Mouse (Mus musculus) hindbrain, embryonic 10.5 days (tissue): ENCODE measurements around the gene Pla2g5. TPM values are rescaled to one million over a fixed set of nuclear protein-coding genes. Genes with fewer than 3 reads are reported as not detected.
"Not testable (repeated sequence)": the region's sequence is repeated elsewhere in the genome, so short reads cannot be mapped to it uniquely, and the experiment has no call there.

ENCODE experiments used
- DNase-seq: peaks from one replicate; pipeline ENCODE4 v3.0.0-alpha.2; 2017; ENCODE audit warnings: low spot score
- H3K27ac ChIP-seq: fragments of 300-500 bp; sonication (generic); 2 replicates; pipeline ENCODE4 v1.5.1; 2016; ENCODE audit warnings: mild to moderate bottlenecking, moderate library complexity
- H3K27me3 ChIP-seq: fragments of 300-500 bp; sonication (generic); 2 replicates; pipeline ENCODE4 v1.6.1; 2016; ENCODE audit warnings: mild to moderate bottlenecking; ENCODE audit not compliant: poor library complexity, insufficient read depth, severe bottlenecking
- H3K36me3 ChIP-seq: fragments of 300-500 bp; sonication (generic); 2 replicates; pipeline ENCODE4 v1.6.1; 2016; ENCODE audit warnings: mild to moderate bottlenecking, moderate library complexity
- H3K4me1 ChIP-seq: fragments of 300-500 bp; sonication (generic); replicated peaks from 2 replicates; pipeline ENCODE4 v1.6.1; 2016; ENCODE audit warnings: mild to moderate bottlenecking
- H3K4me3 ChIP-seq: fragments of 300-500 bp; sonication (generic); 2 replicates; pipeline ENCODE4 v1.5.1; 2016; ENCODE audit warnings: mild to moderate bottlenecking, moderate library complexity
- H3K9me3 ChIP-seq: fragments of 300-500 bp; sonication (generic); 2 replicates; pipeline ENCODE4 v1.6.1; 2016; ENCODE audit warnings: mild to moderate bottlenecking, moderate library complexity
- WGBS: fragments of 180-500 bp; shearing (Covaris S2); methylation state at CpG from one replicate; pipeline ENCODE4 v1.1.7; 2016; 5-methylcytosine and 5-hydroxymethylcytosine counted together
- polyA plus RNA-seq: library from polyadenylated mRNA; unstranded; fragments of >200 nt; fragmentation: Nextera tagmentation; extraction: Ambion mirVana; gene quantifications from 2 replicates; pipeline ENCODE4 v1.2.1, GENCODE M21; 2016

Pla2g5 gene
- polyA plus RNA-seq, 1 experiment from 2014 or later, result not detected

- no peak for DNase-seq
- WGBS, result 86% methylated on average over 4 of the region's 4 CpGs
- H3K4me3 ChIP-seq, result no peak within 1 kb of the TSS
- 0 out of 2 replicates have a peak within 1 kb of the TSS, but pooled peaks have one; percentile 53 for H3K27ac ChIP-seq
- no peaks in the 10 kb centered on the region for H3K36me3 ChIP-seq
- peaks cover 34% of the 10 kb centered on the region for H3K4me1 ChIP-seq
- H3K9me3 ChIP-seq, result no peaks in the 10 kb centered on the region
- peaks cover 31% of the 10 kb centered on the region for H3K27me3 ChIP-seq
Measured at GRCm38 (mm10) chr4:138877731-138878130, 14.4 kb upstream of the Pla2g5 start, which contains the start of gene Pla2g2e. Gene Pla2g2e (plus strand): TSS chr4:138877942.

GRCm38 (mm10) chr4:138875986-138876385 lies 12.7 kb upstream of the Pla2g5 start:
- DNase-seq, result no peak
- Histone ChIP-seq H3K9me3 (no peaks in the 10 kb centered on the region), H3K4me3 (no peak overlapping the region), H3K36me3 (no peaks in the 10 kb centered on the region), H3K27ac (no peak overlapping the region), H3K4me1 (peaks cover 21% of the 10 kb centered on the region), H3K27me3 (peaks cover 14% of the 10 kb centered on the region)
- 91% methylated on average over 2 of the region's 2 CpGs for WGBS

- not testable (repeated sequence) for H3K9me3 ChIP-seq, DNase-seq, H3K36me3 ChIP-seq, H3K27me3 ChIP-seq, H3K4me3 ChIP-seq, H3K27ac ChIP-seq
- peaks cover 20% of the 10 kb centered on the region for H3K4me1 ChIP-seq
- 96% methylated on average over 2 of the region's 2 CpGs for WGBS
Measured at GRCm38 (mm10) chr4:138875275-138875674, 12.0 kb upstream of the Pla2g5 start.

GRCm38 (mm10) chr4:138873864-138874263 lies 10.6 kb upstream of the Pla2g5 start, which contains the start of gene Gm13030:
Gene Gm13030 (minus strand): TSS chr4:138873964.
- no peaks in the 10 kb centered on the region for H3K36me3 ChIP-seq
- H3K27ac ChIP-seq, result no peak within 1 kb of the TSS
- WGBS, result 77% methylated on average over 6 of the region's 6 CpGs
- H3K4me1 ChIP-seq, result peaks cover 11% of the 10 kb centered on the region
- no peak within 1 kb of the TSS for H3K4me3 ChIP-seq
- no peaks in the 10 kb centered on the region for H3K9me3 ChIP-seq
- no peak for DNase-seq
- H3K27me3 ChIP-seq, result no peaks in the 10 kb centered on the region

GRCm38 (mm10) chr4:138868666-138869065 lies 5.4 kb upstream of the Pla2g5 start:
- no peaks in the 10 kb centered on the region for H3K36me3 ChIP-seq
- peak; percentile 45 for DNase-seq
- H3K4me1 ChIP-seq, result peaks cover 13% of the 10 kb centered on the region; the same call in 1 of the 2 replicates
- H3K27me3 ChIP-seq, result no peaks in the 10 kb centered on the region
- no peak overlapping the region for H3K27ac ChIP-seq
- no peak overlapping the region for H3K4me3 ChIP-seq
- no peaks in the 10 kb centered on the region for H3K9me3 ChIP-seq
- WGBS, result 44% methylated on average over 8 of the region's 8 CpGs

GRCm38 (mm10) chr4:138866413-138866812 lies 3.1 kb upstream of the Pla2g5 start:
- peaks cover 13% of the 10 kb centered on the region; the same call in 1 of the 2 replicates for H3K4me1 ChIP-seq
- H3K4me3 ChIP-seq, result no peak overlapping the region
- 14% methylated on average over 7 of the region's 7 CpGs for WGBS
- H3K9me3 ChIP-seq, result no peaks in the 10 kb centered on the region
- H3K27ac ChIP-seq, result no peak overlapping the region
- H3K36me3 ChIP-seq, result no peaks in the 10 kb centered on the region
- DNase-seq, result peak; percentile 76
- H3K27me3 ChIP-seq, result no peaks in the 10 kb centered on the region

GRCm38 (mm10) chr4:138865991-138866390 lies 2.7 kb upstream of the Pla2g5 start:
- no peak for DNase-seq
- Histone ChIP-seq H3K4me3 (no peak overlapping the region), H3K27me3 (no peaks in the 10 kb centered on the region), H3K27ac (no peak overlapping the region), H3K4me1 (peaks cover 13% of the 10 kb centered on the region; the same call in 1 of the 2 replicates), H3K9me3 (no peaks in the 10 kb centered on the region), H3K36me3 (no peaks in the 10 kb centered on the region)
- WGBS, result 71% methylated on average over 6 of the region's 6 CpGs

GRCm38 (mm10) chr4:138865092-138865491 lies 1.8 kb upstream of the Pla2g5 start:
- H3K27me3 ChIP-seq, result no peaks in the 10 kb centered on the region; the same call in 1 of the 2 replicates
- peaks cover 16% of the 10 kb centered on the region; the same call in 1 of the 2 replicates for H3K4me1 ChIP-seq
- WGBS, result 67% methylated on average over 5 of the region's 5 CpGs
- H3K27ac ChIP-seq, result no peak overlapping the region
- no peak overlapping the region for H3K4me3 ChIP-seq
- no peaks in the 10 kb centered on the region for H3K9me3 ChIP-seq
- H3K36me3 ChIP-seq, result no peaks in the 10 kb centered on the region
- DNase-seq, result no peak

- peak; percentile 91 for DNase-seq
- no peaks in the 10 kb centered on the region for H3K36me3 ChIP-seq
- H3K27me3 ChIP-seq, result no peaks in the 10 kb centered on the region; the same call in 1 of the 2 replicates
- peak overlapping the region; percentile 48 for H3K4me3 ChIP-seq
- WGBS, result 5% methylated on average over 13 of the region's 13 CpGs
- no peaks in the 10 kb centered on the region for H3K9me3 ChIP-seq
- H3K4me1 ChIP-seq, result peaks cover 16% of the 10 kb centered on the region; the same call in 1 of the 2 replicates
- peak overlapping the region; percentile 71 for H3K27ac ChIP-seq
Measured at GRCm38 (mm10) chr4:138859728-138860127, 3.6 kb downstream of the Pla2g5 start.

GRCm38 (mm10) chr4:138859245-138859644 lies 4.0 kb downstream of the Pla2g5 start:
- 18% methylated on average over 9 of the region's 9 CpGs for WGBS
- H3K4me3 ChIP-seq, result peak overlapping the region; percentile 48

GRCm38 (mm10) chr4:138858446-138858845 lies 4.8 kb downstream of the Pla2g5 start:
- Histone ChIP-seq H3K9me3 (no peaks in the 10 kb centered on the region), H3K27me3 (no peaks in the 10 kb centered on the region; the same call in 1 of the 2 replicates), H3K4me1 (peaks cover 16% of the 10 kb centered on the region; the same call in 1 of the 2 replicates), H3K4me3 (no peak overlapping the region), H3K27ac (no peak overlapping the region), H3K36me3 (no peaks in the 10 kb centered on the region)
- no peak for DNase-seq
- WGBS, result 84% methylated on average over 15 of the region's 15 CpGs

More at GRCm38 (mm10) chr4:138859245-138859644, 4.0 kb downstream of the Pla2g5 start:
- peak; percentile 59 for DNase-seq
- Histone ChIP-seq H3K36me3 (no peaks in the 10 kb centered on the region), H3K4me1 (peaks cover 16% of the 10 kb centered on the region; the same call in 1 of the 2 replicates), H3K9me3 (no peaks in the 10 kb centered on the region), H3K27ac (peak overlapping the region; percentile 71), H3K27me3 (no peaks in the 10 kb centered on the region; the same call in 1 of the 2 replicates)

GRCm38 (mm10) chr4:138857576-138857975 lies 5.7 kb downstream of the Pla2g5 start:
- H3K27ac ChIP-seq, result no peak overlapping the region
- peaks cover 16% of the 10 kb centered on the region; the same call in 1 of the 2 replicates for H3K4me1 ChIP-seq
- DNase-seq, result no peak
- 88% methylated on average over 10 of the region's 10 CpGs for WGBS
- no peaks in the 10 kb centered on the region for H3K9me3 ChIP-seq
- H3K36me3 ChIP-seq, result no peaks in the 10 kb centered on the region
- H3K27me3 ChIP-seq, result no peaks in the 10 kb centered on the region; the same call in 1 of the 2 replicates
- no peak overlapping the region for H3K4me3 ChIP-seq

GRCm38 (mm10) chr4:138856491-138856890 lies 6.8 kb downstream of the Pla2g5 start:
- Histone ChIP-seq H3K4me1 (peaks cover 16% of the 10 kb centered on the region; the same call in 1 of the 2 replicates), H3K4me3 (no peak overlapping the region), H3K27ac (no peak overlapping the region), H3K36me3 (no peaks in the 10 kb centered on the region), H3K9me3 (no peaks in the 10 kb centered on the region), H3K27me3 (no peaks in the 10 kb centered on the region; the same call in 1 of the 2 replicates)
- peak; percentile 72 for DNase-seq
- 32% methylated on average over 7 of the region's 7 CpGs for WGBS
